Mouse (Mus musculus) E14TG2a.4 (cell line): ENCODE data around the gene Crabp1.

ENCODE experiments used
- CTCF ChIP-seq: conservative IDR thresholded peaks from 2 replicates; pipeline ENCODE4 v1.5.1; 2014; ENCODE audit warnings: low read length
- NANOG ChIP-seq: IDR thresholded peaks from 2 replicates; pipeline ENCODE4 v1.6.1; 2014; ENCODE audit warnings: borderline replicate concordance, low read length, mixed read lengths
- POU5F1 ChIP-seq: IDR thresholded peaks from 2 replicates; pipeline ENCODE4 v1.6.1; 2014; ENCODE audit warnings: low read length, borderline replicate concordance

- TF ChIP-seq CTCF (no peak), NANOG (no peak), POU5F1 (no peak)
These were observed 43.2 kb downstream of the Crabp1 start for GRCm38 (mm10) chr9:54807761-54808160.
